Mouse (Mus musculus): ENCODE measurements at regions not wholly inside any gene's neighbourhood (a gene's known extent, or its start where the extent isn't known, plus 50 kb on each side); places are given as distances from the start of the nearest gene placed in this dataset.

- no peak overlapping the region for H3K27ac ChIP-seq (ENCODE audit: insufficient read depth, low read depth, low read length)
- TF ChIP-seq CTCF (IDR thresholded peaks at IDR 0.05; ENCODE audit: low read depth, low read length) (no peak), POLR2A (IDR thresholded peaks at IDR 0.05; ENCODE audit: borderline replicate concordance, low read depth, low read length) (no peak)
- no peak overlapping the region for H3K4me3 ChIP-seq (ENCODE audit: insufficient read depth, low read length)
- no peaks in the 10 kb centered on the region for H3K4me1 ChIP-seq (ENCODE audit: control insufficient read depth, insufficient read depth, low read length)
Measured at GRCm38 (mm10) chr7:133388716-133389115, 213.2 kb downstream of the Tex36 start.

- TF ChIP-seq POLR2A (IDR thresholded peaks at IDR 0.05; ENCODE audit: borderline replicate concordance, low read depth, low read length) (no peak), CTCF (IDR thresholded peaks at IDR 0.05; ENCODE audit: low read depth, low read length) (no peak)
- Histone ChIP-seq H3K4me3 (ENCODE audit: insufficient read depth, low read length) (no peak overlapping the region), H3K27ac (ENCODE audit: insufficient read depth, low read depth, low read length) (no peak overlapping the region), H3K4me1 (ENCODE audit: control insufficient read depth, insufficient read depth, low read length) (no peaks in the 10 kb centered on the region)
Measured at GRCm38 (mm10) chr7:133382032-133382712, 219.8 kb downstream of the Tex36 start.

GRCm38 (mm10) chr7:133379373-133379772, 222.6 kb downstream of the Tex36 start:
- TF ChIP-seq CTCF (IDR thresholded peaks at IDR 0.05; ENCODE audit: low read depth, low read length): no peak
- TF ChIP-seq POLR2A (IDR thresholded peaks at IDR 0.05; ENCODE audit: borderline replicate concordance, low read depth, low read length): no peak
- Histone ChIP-seq H3K4me1 (ENCODE audit: control insufficient read depth, insufficient read depth, low read length) (no peaks in the 10 kb centered on the region), H3K27ac (ENCODE audit: insufficient read depth, low read depth, low read length) (no peak overlapping the region), H3K4me3 (ENCODE audit: insufficient read depth, low read length) (no peak overlapping the region)

- Histone ChIP-seq H3K27ac (ENCODE audit: insufficient read depth, low read depth, low read length) (no peak overlapping the region), H3K4me1 (ENCODE audit: control insufficient read depth, insufficient read depth, low read length) (no peaks in the 10 kb centered on the region), H3K4me3 (ENCODE audit: insufficient read depth, low read length) (no peak overlapping the region)
- no peak for TF ChIP-seq CTCF (IDR thresholded peaks at IDR 0.05; ENCODE audit: low read depth, low read length)
- no peak for TF ChIP-seq POLR2A (IDR thresholded peaks at IDR 0.05; ENCODE audit: borderline replicate concordance, low read depth, low read length)
Measured at GRCm38 (mm10) chr7:133378338-133378737, 223.6 kb downstream of the Tex36 start.

- H3K4me3 ChIP-seq (ENCODE audit: insufficient read depth, low read length): no peak overlapping the region
- TF ChIP-seq CTCF (IDR thresholded peaks at IDR 0.05; ENCODE audit: low read depth, low read length) (no peak), POLR2A (IDR thresholded peaks at IDR 0.05; ENCODE audit: borderline replicate concordance, low read depth, low read length) (no peak)
- no peaks in the 10 kb centered on the region for H3K4me1 ChIP-seq (ENCODE audit: control insufficient read depth, insufficient read depth, low read length)
- no peak overlapping the region for H3K27ac ChIP-seq (ENCODE audit: insufficient read depth, low read depth, low read length)
Measured at GRCm38 (mm10) chr7:133376833-133377484, 225.0 kb downstream of the Tex36 start.

- H3K4me1 ChIP-seq (ENCODE audit: control insufficient read depth, insufficient read depth, low read length): no peaks in the 10 kb centered on the region
Measured at GRCm38 (mm10) chr7:133372695-133373094, 229.3 kb downstream of the Tex36 start.

GRCm38 (mm10) chr7:133370542-133370941, 231.4 kb downstream of the Tex36 start:
- Histone ChIP-seq H3K27ac (ENCODE audit: insufficient read depth, low read depth, low read length) (no peak overlapping the region), H3K4me1 (ENCODE audit: control insufficient read depth, insufficient read depth, low read length) (no peaks in the 10 kb centered on the region), H3K4me3 (ENCODE audit: insufficient read depth, low read length) (no peak overlapping the region)
- TF ChIP-seq POLR2A (IDR thresholded peaks at IDR 0.05; ENCODE audit: borderline replicate concordance, low read depth, low read length) (no peak), CTCF (IDR thresholded peaks at IDR 0.05; ENCODE audit: low read depth, low read length) (no peak)

More at GRCm38 (mm10) chr7:133372695-133373094, 229.3 kb downstream of the Tex36 start:
- TF ChIP-seq CTCF (IDR thresholded peaks at IDR 0.05; ENCODE audit: low read depth, low read length): no peak
- no peak for TF ChIP-seq POLR2A (IDR thresholded peaks at IDR 0.05; ENCODE audit: borderline replicate concordance, low read depth, low read length)
- no peak overlapping the region for H3K27ac ChIP-seq (ENCODE audit: insufficient read depth, low read depth, low read length)
- no peak overlapping the region for H3K4me3 ChIP-seq (ENCODE audit: insufficient read depth, low read length)

- no peak overlapping the region for H3K27ac ChIP-seq (ENCODE audit: insufficient read depth, low read depth, low read length)
- no peaks in the 10 kb centered on the region for H3K4me1 ChIP-seq (ENCODE audit: control insufficient read depth, insufficient read depth, low read length)
- H3K4me3 ChIP-seq (ENCODE audit: insufficient read depth, low read length): no peak overlapping the region
- TF ChIP-seq CTCF (IDR thresholded peaks at IDR 0.05; ENCODE audit: low read depth, low read length): no peak
- no peak for TF ChIP-seq POLR2A (IDR thresholded peaks at IDR 0.05; ENCODE audit: borderline replicate concordance, low read depth, low read length)
Measured at GRCm38 (mm10) chr7:133364601-133365000, 237.4 kb downstream of the Tex36 start.

- Histone ChIP-seq H3K27ac (ENCODE audit: insufficient read depth, low read depth, low read length) (no peak overlapping the region), H3K4me1 (ENCODE audit: control insufficient read depth, insufficient read depth, low read length) (no peaks in the 10 kb centered on the region), H3K4me3 (ENCODE audit: insufficient read depth, low read length) (no peak overlapping the region)
- TF ChIP-seq POLR2A (IDR thresholded peaks at IDR 0.05; ENCODE audit: borderline replicate concordance, low read depth, low read length): no peak
- TF ChIP-seq CTCF (IDR thresholded peaks at IDR 0.05; ENCODE audit: low read depth, low read length): no peak
Measured at GRCm38 (mm10) chr7:133328717-133329116, 204.6 kb upstream of the Ctbp2 start.

- no peak overlapping the region for H3K4me3 ChIP-seq (ENCODE audit: insufficient read depth, low read length)
- TF ChIP-seq CTCF (IDR thresholded peaks at IDR 0.05; ENCODE audit: low read depth, low read length) (no peak), POLR2A (IDR thresholded peaks at IDR 0.05; ENCODE audit: borderline replicate concordance, low read depth, low read length) (no peak)
- H3K4me1 ChIP-seq (ENCODE audit: control insufficient read depth, insufficient read depth, low read length): no peaks in the 10 kb centered on the region
- no peak overlapping the region for H3K27ac ChIP-seq (ENCODE audit: insufficient read depth, low read depth, low read length)
Measured at GRCm38 (mm10) chr7:133325548-133326190, 201.5 kb upstream of the Ctbp2 start.

Measured in bone marrow macrophage, adult 2 months (primary cell).